Mouse (Mus musculus) embryonic facial prominence, embryonic 14.5 days (tissue): Measurements from ENCODE around the gene Slco2a1. TPM values are rescaled to one million over a fixed set of nuclear protein-coding genes. Genes with fewer than 3 reads are reported as not detected.
A peak's percentile ranks its signal among the peaks of the same experiment; 100 is the strongest.

Source experiments
- ATAC-seq: fragments of 200-750 bp; cut with Nextera tagmentation; 2 replicates; pipeline ENCODE4 v1.8.0; 2017; ENCODE audit warnings: low read depth, moderate number of reproducible peaks, moderate TSS enrichment
- DNase-seq: peaks from one replicate; pipeline ENCODE4 v3.0.0-alpha.2; 2015; ENCODE audit warnings: low spot score
- H3K27ac ChIP-seq: fragments of 300-500 bp; sonication (generic); replicated peaks from 2 replicates; pipeline ENCODE4 v1.5.1; 2014; ENCODE audit warnings: low read depth, mild to moderate bottlenecking, low read length, moderate library complexity
- H3K27me3 ChIP-seq: fragments of 300-500 bp; sonication (generic); replicated peaks from 2 replicates; pipeline ENCODE4 v1.6.1; 2014; ENCODE audit warnings: low read length; ENCODE audit not compliant: control insufficient read depth, insufficient read depth
- H3K36me3 ChIP-seq: fragments of 300-500 bp; sonication (generic); 2 replicates; pipeline ENCODE4 v1.6.1; 2014; ENCODE audit warnings: low read length, mixed read lengths; ENCODE audit not compliant: control insufficient read depth, insufficient read depth
- H3K4me1 ChIP-seq: fragments of 300-500 bp; sonication (generic); 2 replicates; pipeline ENCODE4 v1.6.1; 2014; ENCODE audit warnings: antibody characterized with exemption, low read length; ENCODE audit not compliant: control insufficient read depth, insufficient read depth
- H3K4me2 ChIP-seq: fragments of 300-500 bp; sonication (generic); 2 replicates; pipeline ENCODE4 v1.6.1; 2014; ENCODE audit warnings: low read depth, mild to moderate bottlenecking, low read length, moderate library complexity, mixed read lengths
- H3K4me3 ChIP-seq: fragments of 300-500 bp; sonication (generic); 2 replicates; pipeline ENCODE4 v1.5.1; 2014; ENCODE audit warnings: low read depth, mild to moderate bottlenecking, low read length
- H3K9ac ChIP-seq: fragments of 300-500 bp; sonication (generic); 2 replicates; pipeline ENCODE4 v1.6.1; 2014; ENCODE audit warnings: low read depth, mild to moderate bottlenecking, low read length, moderate library complexity, mixed read lengths
- H3K9me3 ChIP-seq: fragments of 300-500 bp; sonication (generic); 2 replicates; pipeline ENCODE4 v1.6.1; 2016; ENCODE audit warnings: low read length; ENCODE audit not compliant: control insufficient read depth
- WGBS: fragments of 180-500 bp; shearing (Covaris S2); extraction: QIAGEN DNeasy Blood & Tissue Kit; methylation state at CpG from one replicate; pipeline ENCODE4 v1.1.7; 2014; 5-methylcytosine and 5-hydroxymethylcytosine counted together
- polyA plus RNA-seq: library from polyadenylated mRNA; unstranded; fragments of >200 nt; fragmentation: Nextera tagmentation; extraction: Ambion mirVana; gene quantifications from 2 replicates; pipeline ENCODE4 v1.2.1, GENCODE M21; 2014

Slco2a1 gene
- polyA plus RNA-seq, 1 experiment from 2014 or later, result 8.8 TPM

DNA sequence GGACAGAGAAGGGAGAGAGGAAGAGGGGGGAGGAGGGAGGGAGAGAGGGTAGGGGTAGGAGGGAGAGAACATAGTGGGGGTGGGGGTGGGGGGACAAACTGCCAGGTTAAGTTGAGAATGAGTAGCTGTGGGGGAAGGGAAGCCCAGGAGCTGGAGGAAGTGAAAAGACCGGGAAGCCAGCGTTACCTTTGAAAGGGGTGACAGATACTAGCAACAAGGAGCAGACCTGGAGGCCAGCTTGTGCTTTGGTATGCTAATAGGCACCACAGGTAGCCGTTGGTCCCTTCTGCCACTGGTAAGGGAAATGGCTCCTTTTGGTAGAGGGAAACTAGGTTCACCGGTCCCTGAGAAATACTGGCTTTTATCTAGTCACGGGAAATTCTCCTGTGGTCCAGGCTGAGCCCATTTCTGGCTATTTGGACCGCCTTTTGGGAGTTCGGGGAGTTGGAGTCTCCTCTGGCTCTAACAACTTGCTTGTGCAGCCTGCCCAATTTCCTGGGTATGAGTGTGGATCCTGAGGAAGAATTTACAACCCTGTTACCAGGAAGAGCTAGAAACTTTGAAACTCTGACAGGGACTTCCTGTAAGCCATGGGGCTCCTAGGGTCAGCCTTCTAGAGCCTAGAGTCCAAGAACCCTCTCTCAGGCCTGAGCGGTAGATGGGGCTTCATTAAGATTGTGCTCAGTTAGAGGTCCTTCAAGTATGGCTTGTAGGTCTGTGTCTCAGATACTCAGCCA lies 27.0 kb upstream of the Slco2a1 start:
- H3K4me2 ChIP-seq, result no peak overlapping the region
- ATAC-seq (no peak), DNase-seq (no peak)
- no peak overlapping the region for H3K27ac ChIP-seq
- H3K4me1 ChIP-seq, result peaks cover 5% of the 10 kb centered on the region; the same call in 1 of the 2 replicates
- H3K9ac ChIP-seq, result no peak overlapping the region
- 36% methylated on average over 8 of the region's 8 CpGs for WGBS
- H3K36me3 ChIP-seq, result no peaks in the 10 kb centered on the region
- no peak overlapping the region for H3K4me3 ChIP-seq
- H3K27me3 ChIP-seq, result no peaks in the 10 kb centered on the region
- no peaks in the 10 kb centered on the region for H3K9me3 ChIP-seq

DNA sequence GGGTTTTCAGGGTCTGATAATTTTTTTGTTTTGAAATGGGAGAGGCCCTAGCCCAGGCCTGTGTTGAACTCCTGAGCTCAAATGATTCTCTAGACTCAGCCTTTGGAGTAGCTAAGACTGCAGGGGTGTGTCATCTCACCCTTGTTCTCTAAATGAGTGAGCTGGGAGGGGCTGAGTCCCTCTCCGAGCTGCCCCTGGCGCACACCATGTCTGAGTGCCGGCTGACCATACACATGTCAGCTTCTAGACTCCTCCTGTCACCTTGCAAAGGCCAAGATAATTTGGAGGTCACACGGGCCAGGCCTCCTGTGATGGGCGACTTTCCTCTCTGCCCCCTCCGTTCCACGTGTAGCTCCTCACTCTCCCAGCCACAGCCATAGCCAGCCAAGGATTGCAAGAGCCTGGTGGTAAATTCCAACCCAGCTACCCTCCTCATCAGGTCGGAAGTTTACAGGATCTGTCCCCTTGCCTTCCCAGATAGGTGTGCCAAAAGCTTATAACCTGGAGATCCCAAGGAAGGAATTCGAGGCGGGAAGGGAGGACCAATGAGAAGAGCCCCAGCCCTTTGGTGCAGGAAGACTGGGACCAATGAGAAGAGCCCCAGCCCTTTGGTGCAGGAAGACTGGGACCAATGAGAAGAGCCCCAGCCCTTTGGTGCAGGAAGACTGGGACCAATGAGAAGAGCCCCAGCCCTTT lies 26.3 kb upstream of the Slco2a1 start:
- H3K27me3 ChIP-seq, result no peaks in the 10 kb centered on the region
- WGBS, result 73% methylated on average over 10 of the region's 10 CpGs
- peaks cover 5% of the 10 kb centered on the region; the same call in 1 of the 2 replicates for H3K4me1 ChIP-seq
- DNase-seq (no peak), ATAC-seq (no peak)
- H3K4me2 ChIP-seq, result no peak overlapping the region
- H3K27ac ChIP-seq, result no peak overlapping the region
- no peaks in the 10 kb centered on the region for H3K36me3 ChIP-seq
- H3K9me3 ChIP-seq, result no peaks in the 10 kb centered on the region
- no peak overlapping the region for H3K9ac ChIP-seq
- H3K4me3 ChIP-seq, result no peak overlapping the region

GRCm38 (mm10) chr9:102963321-102963720 lies 25.2 kb upstream of the Slco2a1 start:
- Histone ChIP-seq H3K27ac (no peak overlapping the region), H3K36me3 (no peaks in the 10 kb centered on the region), H3K9me3 (no peaks in the 10 kb centered on the region; the same call in 1 of the 2 replicates), H3K27me3 (no peaks in the 10 kb centered on the region), H3K4me2 (no peak overlapping the region), H3K9ac (no peak overlapping the region), H3K4me1 (peaks cover 5% of the 10 kb centered on the region; the same call in 1 of the 2 replicates), H3K4me3 (no peak overlapping the region)
- no peak for ATAC-seq
- DNase-seq, result peak; percentile 7
- 34% methylated on average over 7 of the region's 7 CpGs for WGBS

DNA sequence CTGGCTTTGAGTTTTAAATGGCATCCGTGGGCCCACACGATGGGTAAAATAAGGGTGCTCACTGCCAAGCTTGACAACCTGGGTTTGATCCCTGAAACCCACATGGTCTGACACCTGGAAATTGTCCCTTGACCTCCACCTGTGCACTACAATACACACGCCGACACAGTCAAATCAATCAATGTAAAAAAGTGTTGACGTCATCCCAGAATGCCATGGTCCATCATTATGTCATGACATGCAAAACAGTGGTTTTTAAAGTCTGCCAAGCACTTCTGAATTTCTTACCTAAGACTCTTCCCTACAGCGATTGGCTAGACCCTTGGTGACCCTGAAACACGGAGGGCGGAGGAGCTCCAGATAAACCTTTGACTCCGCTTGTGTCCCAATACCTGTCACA lies 23.9 kb upstream of the Slco2a1 start:
- WGBS, result 86% methylated on average over 9 of the region's 9 CpGs
- DNase-seq (no peak), ATAC-seq (no peak)
- Histone ChIP-seq H3K4me1 (peaks cover 5% of the 10 kb centered on the region; the same call in 1 of the 2 replicates), H3K9me3 (no peaks in the 10 kb centered on the region; the same call in 1 of the 2 replicates), H3K4me3 (no peak overlapping the region), H3K27ac (no peak overlapping the region), H3K9ac (no peak overlapping the region), H3K27me3 (no peaks in the 10 kb centered on the region), H3K4me2 (no peak overlapping the region), H3K36me3 (no peaks in the 10 kb centered on the region)

- Histone ChIP-seq H3K9me3 (no peaks in the 10 kb centered on the region; the same call in 1 of the 2 replicates), H3K36me3 (no peaks in the 10 kb centered on the region), H3K4me2 (no peak overlapping the region), H3K4me1 (peaks cover 9% of the 10 kb centered on the region; the same call in 1 of the 2 replicates), H3K4me3 (no peak overlapping the region), H3K9ac (no peak overlapping the region), H3K27ac (no peak overlapping the region), H3K27me3 (no peaks in the 10 kb centered on the region)
- DNase-seq (no peak), ATAC-seq (no peak)
- WGBS, result 70% methylated on average over 2 of the region's 2 CpGs
Measured at GRCm38 (mm10) chr9:102972393-102973050, 16.0 kb upstream of the Slco2a1 start.

DNA sequence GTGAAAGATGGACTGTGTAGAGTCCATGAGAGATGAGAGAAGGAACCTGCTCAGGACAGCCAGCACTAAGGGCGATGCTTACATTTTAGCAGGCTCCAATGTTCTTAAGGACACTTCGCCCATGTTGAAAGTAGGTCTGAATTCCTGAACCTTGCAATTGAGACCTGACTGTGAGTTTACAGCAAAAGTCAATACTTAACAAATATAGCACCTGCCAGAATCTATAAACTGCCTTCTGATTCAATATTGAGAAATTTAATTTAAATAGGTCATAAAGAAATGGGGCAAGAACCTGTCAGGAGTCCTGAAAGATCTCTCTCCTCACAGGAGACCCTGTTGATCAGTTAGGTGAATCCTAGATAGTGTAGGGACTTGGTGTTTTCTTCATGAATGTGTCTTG lies 12.6 kb upstream of the Slco2a1 start:
- H3K36me3 ChIP-seq, result no peaks in the 10 kb centered on the region
- H3K4me2 ChIP-seq, result no peak overlapping the region
- no peak overlapping the region for H3K4me3 ChIP-seq
- no peak for DNase-seq
- H3K27ac ChIP-seq, result no peak overlapping the region
- no peak overlapping the region for H3K9ac ChIP-seq
- no peaks in the 10 kb centered on the region for H3K9me3 ChIP-seq
- 98% methylated on average over 2 of the region's 2 CpGs for WGBS
- H3K4me1 ChIP-seq, result peaks cover 28% of the 10 kb centered on the region
- no peak for ATAC-seq
- H3K27me3 ChIP-seq, result no peaks in the 10 kb centered on the region

DNA sequence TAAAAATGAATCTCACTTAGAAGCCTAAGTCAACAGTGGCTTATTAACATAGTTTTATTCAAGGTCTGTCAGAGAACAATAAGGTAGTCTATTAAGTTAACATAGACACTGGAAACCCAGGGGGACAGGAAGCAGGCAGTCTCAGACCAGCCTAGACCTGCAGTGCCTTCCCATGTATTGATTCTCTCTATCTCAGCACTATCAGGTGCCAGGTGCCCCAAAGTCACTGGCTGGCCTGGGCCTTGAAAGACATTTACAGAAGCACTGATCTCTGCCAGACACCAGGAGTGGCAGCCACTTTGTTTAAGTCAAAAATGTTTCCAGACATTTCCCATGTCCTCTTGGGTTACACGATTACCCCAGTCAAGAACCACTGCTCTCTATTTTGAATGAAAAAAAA lies 11.4 kb upstream of the Slco2a1 start:
- ATAC-seq, result no peak
- peaks cover 28% of the 10 kb centered on the region for H3K4me1 ChIP-seq
- H3K36me3 ChIP-seq, result no peaks in the 10 kb centered on the region
- H3K27me3 ChIP-seq, result no peaks in the 10 kb centered on the region
- WGBS, result 19% methylated on average over 1 of the region's 1 CpGs
- H3K9ac ChIP-seq, result no peak overlapping the region
- 0 out of 2 replicates have a peak overlapping the region, but pooled peaks have one; percentile 70 for H3K27ac ChIP-seq
- H3K4me2 ChIP-seq, result no peak overlapping the region
- no peak overlapping the region for H3K4me3 ChIP-seq
- no peak for DNase-seq
- H3K9me3 ChIP-seq, result no peaks in the 10 kb centered on the region

DNA sequence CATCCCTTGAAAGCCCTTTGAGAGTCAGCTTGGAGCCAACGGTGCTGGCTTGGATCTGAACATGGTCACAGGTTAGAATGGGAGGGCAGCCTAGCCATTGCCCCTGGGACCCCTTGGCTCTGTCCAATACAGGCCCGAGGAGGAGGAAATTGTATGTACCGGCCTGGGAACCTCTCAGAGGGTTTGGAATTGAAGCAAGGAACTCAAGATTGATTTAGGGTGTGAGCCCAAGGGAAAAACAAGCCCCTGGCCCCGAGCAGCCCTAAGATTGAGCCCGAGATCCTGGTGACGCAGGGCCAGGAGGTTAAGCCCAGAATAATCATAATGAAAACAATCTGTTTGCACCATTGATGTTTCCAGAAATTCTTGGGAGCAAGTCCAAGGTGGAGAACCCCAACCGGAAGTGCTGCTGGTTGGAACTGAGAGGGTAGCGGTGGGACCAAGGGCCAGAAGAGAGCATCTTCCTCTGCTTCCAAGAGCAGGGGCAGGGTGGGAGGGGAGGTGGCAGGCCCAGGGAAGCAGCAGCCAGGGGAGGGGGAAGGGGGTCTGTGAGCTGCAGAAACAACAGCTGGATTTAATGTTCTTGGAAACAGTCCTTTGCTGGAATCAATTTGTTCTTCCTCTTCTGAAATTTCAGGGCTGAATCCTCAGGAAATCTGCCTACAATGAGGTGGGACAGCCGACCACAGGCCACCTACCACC lies 10.6 kb upstream of the Slco2a1 start:
- no peak overlapping the region for H3K4me3 ChIP-seq
- H3K9ac ChIP-seq, result no peak overlapping the region
- no peaks in the 10 kb centered on the region for H3K9me3 ChIP-seq
- H3K27ac ChIP-seq, result peak overlapping the region; percentile 77
- no peak overlapping the region for H3K4me2 ChIP-seq
- 30% methylated on average over 9 of the region's 9 CpGs for WGBS
- ATAC-seq (peak; percentile 81), DNase-seq (peak; percentile 88)
- peaks cover 28% of the 10 kb centered on the region for H3K4me1 ChIP-seq
- no peaks in the 10 kb centered on the region for H3K27me3 ChIP-seq
- no peaks in the 10 kb centered on the region for H3K36me3 ChIP-seq
